ENCODE assay signal across 8 mouse cellular contexts in the genomic region with DNA sequence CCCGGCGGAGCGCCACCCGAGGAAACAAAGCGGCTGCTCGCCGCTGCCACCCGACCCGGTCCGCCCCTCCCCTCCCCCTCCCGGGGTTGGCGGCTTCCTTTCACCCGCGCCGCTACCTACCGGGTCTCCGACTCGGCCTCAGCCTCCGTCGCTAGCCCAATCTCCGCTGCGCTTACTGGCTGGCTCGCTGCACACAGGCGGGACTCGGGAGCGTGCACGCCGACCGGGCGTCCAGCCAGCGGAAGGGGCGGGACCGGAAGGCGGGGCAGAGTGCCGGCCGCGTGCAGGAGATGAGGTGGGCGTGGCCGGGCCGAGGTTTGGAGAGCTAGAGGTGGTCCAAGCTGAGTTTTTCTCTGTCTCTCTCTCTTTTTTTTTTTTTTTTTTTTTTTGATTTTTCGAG. TPM values are rescaled to one million over a fixed set of nuclear protein-coding genes. Genes with fewer than 3 reads are reported as not detected.
DNase-seq lines count a peak whose midpoint lies in the region; ATAC-seq lines count a peak whose summit lies in the region.

No protein-coding gene starts in this region.

- ATAC-seq in common myeloid progenitor, adult 5-6 weeks (replicated peaks; ENCODE audit: low read depth, poor library complexity, severe bottlenecking): peak; percentile 99
- peak; percentile 100 for ATAC-seq in megakaryocyte progenitor cell, adult 5-6 weeks (replicated peaks; ENCODE audit: poor library complexity)

- DNase-seq in ZHBTc4 (ENCODE audit: low read depth, low spot score): peak; percentile 97
- peak; percentile 98 for DNase-seq in gastrocnemius, adult 8-10 months (ENCODE audit: low spot score in 2 of 2)
- DNase-seq in induced T-regulatory cell, adult 2 months (ENCODE audit: low read depth): peak; percentile 94
- DNase-seq in left cerebral cortex, adult 9 months (ENCODE audit: low spot score in 2 of 2): peak; percentile 90 to 96
- DNase-seq in right cerebral cortex, postnatal 14 days: peak; percentile 99
- peak; percentile 97 to 98 for DNase-seq in urinary bladder, postnatal 36 days (ENCODE audit: low spot score in 2 of 2)

RNA-seq across cellular contexts. Expression of gene Nmt1, which starts 11.1 kb away (rescaled TPM):
- 32.2 and 37.7 TPM in 2 replicates for total RNA-seq in common myeloid progenitor, adult 5-6 weeks (2017)
- total RNA-seq in gastrocnemius, adult 8-10 months (2022): 10 to 100 TPM; 44.4 to 52.7 (median 50.5) TPM
- 38.8 and 39.5 TPM in 2 replicates for total RNA-seq in megakaryocyte progenitor cell, adult 5-6 weeks (2015)
- 44.8 and 45.1 TPM in 2 replicates for total RNA-seq in megakaryocyte progenitor cell, adult 5-6 weeks (2017)

RNA-seq across cellular contexts. Expression of gene Dcakd, which starts 11.2 kb away (rescaled TPM):
- total RNA-seq in common myeloid progenitor, adult 5-6 weeks (2017): 13.2 and 18.7 TPM in 2 replicates
- 10 to 100 TPM; 10.3 to 15.1 (median 13.0) TPM for total RNA-seq in gastrocnemius, adult 8-10 months (2022)
- total RNA-seq in megakaryocyte progenitor cell, adult 5-6 weeks (2015): 27.7 and 27.9 TPM in 2 replicates
- 17.5 and 24.2 TPM in 2 replicates for total RNA-seq in megakaryocyte progenitor cell, adult 5-6 weeks (2017)

Comparison
In these comparisons a context has a peak if more than half of its experiments do, and no peak if none do; other contexts are left out.
1. Peak in every context shown above with its lines: DNase-seq and ATAC-seq.